Mouse (Mus musculus): ENCODE data around the gene Cnih4.

DNA sequence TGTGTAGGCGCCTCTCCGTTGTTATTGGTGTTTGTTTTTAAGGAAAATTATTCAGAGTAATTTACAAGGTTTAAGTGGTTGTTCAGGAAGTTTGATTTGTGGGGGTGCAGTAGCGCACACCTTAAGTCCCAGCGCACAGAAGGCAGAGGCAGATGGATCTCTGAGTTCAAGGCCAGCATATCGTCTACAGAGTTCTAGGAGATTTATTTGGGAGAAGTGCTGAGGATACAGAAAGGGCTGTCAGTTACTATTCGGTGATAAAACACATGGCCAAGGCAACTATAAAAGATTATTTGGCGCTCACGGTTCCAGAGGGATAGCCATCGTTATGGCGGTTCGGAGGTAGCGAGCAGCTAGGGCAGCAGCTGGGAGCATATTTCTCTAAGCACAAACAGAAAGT lies 473 bp downstream of the Cnih4 start:
- TF ChIP-seq CTCF (IDR thresholded peaks at IDR 0.05; ENCODE audit: insufficient read depth, low read length) (no peak), POLR2A (IDR thresholded peaks at IDR 0.05; ENCODE audit: borderline replicate concordance, extremely low read depth, low read depth, low read length) (no peak)

All from lung, adult 2 months (tissue).